Mouse (Mus musculus) embryo, embryonic 10.5 days (tissue): ENCODE measurements around the gene Atg2b.

Experiments used
- DNase-seq: peaks from one replicate; pipeline ENCODE4 v3.0.0-alpha.2; 2015; ENCODE audit warnings: low spot score

The Atg2b gene

DNA sequence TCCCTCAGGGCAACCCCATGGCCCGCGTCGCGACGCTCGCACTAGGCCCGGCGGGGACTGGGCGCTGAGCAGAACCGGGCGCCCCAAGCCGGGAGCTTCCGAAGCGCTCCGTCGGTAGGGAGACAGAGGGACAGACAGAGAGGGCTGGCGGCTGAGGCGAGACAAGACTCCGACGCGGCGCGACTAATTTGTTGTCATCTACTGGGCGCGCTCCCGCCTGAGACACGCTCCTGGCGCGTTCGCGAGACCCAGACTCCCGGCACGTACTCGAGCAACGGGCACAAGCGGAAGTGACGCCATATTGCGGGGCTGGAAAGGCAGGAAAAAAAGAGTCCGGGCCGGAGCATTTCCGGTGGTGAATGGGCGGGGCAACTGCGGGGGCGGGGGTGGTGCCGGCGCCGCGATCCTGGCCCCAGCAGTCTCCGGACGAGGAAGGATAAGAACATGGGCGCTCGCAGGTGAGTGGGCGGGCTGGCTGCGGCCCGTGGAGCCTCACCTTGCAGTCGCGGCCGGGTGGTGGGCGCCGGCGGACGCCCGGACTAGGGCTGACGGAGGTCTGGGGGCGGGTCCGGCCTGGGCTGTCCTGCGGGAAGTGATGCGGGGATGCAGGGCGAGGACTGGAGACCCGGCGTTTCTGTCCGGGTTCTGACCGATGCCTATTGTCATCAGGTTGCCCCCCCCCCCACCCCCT lies at the start of gene Atg2b:
Gene Atg2b, minus strand, starts transcription at position 211 of the 691 bp plus-strand sequence.
- peak; percentile 99 for DNase-seq

- DNase-seq = no peak
Observed at GRCm38 (mm10) chr12:105733370-105734159, 48.6 kb upstream of the Atg2b start.

GRCm38 (mm10) chr12:105730851-105731460 lies 45.9 kb upstream of the Atg2b start:
- DNase-seq = no peak

GRCm38 (mm10) chr12:105727964-105728363 lies 43.0 kb upstream of the Atg2b start:
- DNase-seq = peak; percentile 74

DNA sequence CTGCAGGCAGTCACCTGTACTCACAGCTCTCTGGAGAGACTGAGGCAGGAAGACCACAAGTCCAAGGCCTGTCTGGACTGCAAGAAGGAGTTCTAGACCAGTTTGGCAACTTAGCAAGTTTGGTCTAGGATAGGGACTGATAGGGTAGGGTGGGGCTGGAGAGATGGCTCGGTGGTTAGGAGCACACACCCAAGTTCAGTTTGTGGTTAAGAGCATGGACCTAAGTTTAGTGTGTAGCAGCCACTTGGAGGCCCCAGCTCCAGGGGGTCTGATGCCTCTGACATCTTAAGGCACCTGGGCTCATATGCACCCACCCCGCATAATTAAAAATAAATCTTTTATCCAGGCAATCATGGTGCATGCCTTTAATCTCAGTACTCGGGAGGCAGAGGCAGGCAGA lies 42.3 kb upstream of the Atg2b start:
- no peak for DNase-seq

- DNase-seq = no peak
Observed at GRCm38 (mm10) chr12:105725736-105726135, 40.7 kb upstream of the Atg2b start.

GRCm38 (mm10) chr12:105724616-105725015 lies 39.6 kb upstream of the Atg2b start:
- DNase-seq = no peak

GRCm38 (mm10) chr12:105722657-105723056 lies 37.6 kb upstream of the Atg2b start:
- DNase-seq = peak; percentile 84

- peak; percentile 5 for DNase-seq
Observed at GRCm38 (mm10) chr12:105721452-105722132, 36.6 kb upstream of the Atg2b start.

DNA sequence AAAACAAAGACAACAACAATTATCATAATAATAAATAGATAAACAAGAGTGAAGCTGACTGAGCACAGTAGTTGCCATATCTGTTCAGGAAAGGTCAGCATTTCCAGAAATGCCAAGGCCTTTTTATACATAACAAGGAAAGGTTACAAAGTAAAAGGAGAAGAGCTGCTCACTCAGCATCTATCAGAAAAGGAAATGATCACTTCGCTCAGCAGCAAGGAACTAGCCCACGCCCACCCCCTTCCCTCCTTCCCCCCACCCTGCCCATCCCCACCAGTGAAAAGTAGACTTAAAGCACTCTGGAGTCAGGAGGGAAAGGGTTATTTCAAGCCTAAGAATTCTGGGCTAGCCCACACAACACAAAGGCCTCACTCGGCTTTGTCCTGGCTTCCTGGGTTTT lies 35.2 kb upstream of the Atg2b start:
- DNase-seq = no peak

GRCm38 (mm10) chr12:105718616-105719015 lies 33.6 kb upstream of the Atg2b start:
- DNase-seq = no peak

DNA sequence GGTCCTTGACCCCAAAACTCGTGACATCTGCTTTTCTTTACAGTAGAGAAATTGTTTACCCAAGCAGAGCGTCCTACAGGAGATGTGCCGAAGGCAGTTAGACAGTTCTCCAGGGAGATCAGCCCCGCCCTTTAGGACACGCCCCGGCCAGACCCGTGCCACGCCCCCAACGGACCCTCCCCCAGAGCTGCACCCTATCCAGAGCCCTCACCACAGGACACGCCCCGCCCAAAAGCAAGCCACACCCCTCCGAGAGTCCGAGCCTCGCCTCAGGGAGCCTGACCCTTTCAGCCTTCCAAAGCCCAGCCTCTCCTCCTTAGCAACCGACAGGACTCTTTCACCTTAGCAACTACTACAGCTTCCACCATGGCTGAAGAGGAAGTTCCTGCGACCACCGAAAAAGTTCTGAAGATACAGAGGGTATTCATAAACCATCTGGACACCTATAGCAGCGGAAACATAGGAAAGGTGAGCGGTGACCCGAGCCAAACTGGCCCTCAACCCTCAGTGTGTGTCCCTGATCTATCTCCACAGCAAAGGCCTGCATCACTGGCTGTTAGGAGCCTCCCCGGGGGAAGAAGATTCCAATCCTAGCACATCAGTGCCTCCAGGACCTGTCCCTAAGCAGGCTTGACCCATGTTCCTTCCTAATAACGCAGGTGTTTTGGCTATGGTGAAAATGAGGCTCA lies 20.9 kb upstream of the Atg2b start, which contains the start of gene Ak7:
Gene Ak7, plus strand, starts transcription at position 178 of the 689 bp plus-strand sequence.
- peak; percentile 92 for DNase-seq

- DNase-seq = no peak
Observed at GRCm38 (mm10) chr12:105700433-105700832, 15.4 kb upstream of the Atg2b start.

- DNase-seq = no peak
Observed at GRCm38 (mm10) chr12:105697104-105697780, 12.2 kb upstream of the Atg2b start.

GRCm38 (mm10) chr12:105695848-105696247 lies 10.8 kb upstream of the Atg2b start:
- no peak for DNase-seq

GRCm38 (mm10) chr12:105694021-105694420 lies 9.0 kb upstream of the Atg2b start:
- DNase-seq = no peak

DNA sequence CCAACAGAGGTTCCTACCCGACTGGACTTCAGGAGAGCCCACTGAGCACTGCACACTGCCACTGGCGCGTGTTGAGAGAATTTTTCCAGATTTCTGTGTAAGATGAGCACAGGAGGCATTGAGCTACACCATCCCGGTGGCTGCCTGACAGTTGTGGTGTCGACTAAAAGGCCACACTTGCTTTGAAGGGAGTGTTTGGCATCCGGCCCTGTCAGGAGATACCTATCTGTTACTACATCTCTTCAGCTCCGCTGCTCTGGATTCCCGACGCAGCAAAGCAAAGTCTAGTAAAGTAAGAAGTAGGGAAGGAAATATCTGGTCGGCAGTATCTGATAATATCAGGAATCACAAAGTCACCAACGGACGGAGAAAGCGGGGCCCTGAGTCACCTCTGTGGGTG lies 4.4 kb upstream of the Atg2b start:
- DNase-seq = no peak

DNA sequence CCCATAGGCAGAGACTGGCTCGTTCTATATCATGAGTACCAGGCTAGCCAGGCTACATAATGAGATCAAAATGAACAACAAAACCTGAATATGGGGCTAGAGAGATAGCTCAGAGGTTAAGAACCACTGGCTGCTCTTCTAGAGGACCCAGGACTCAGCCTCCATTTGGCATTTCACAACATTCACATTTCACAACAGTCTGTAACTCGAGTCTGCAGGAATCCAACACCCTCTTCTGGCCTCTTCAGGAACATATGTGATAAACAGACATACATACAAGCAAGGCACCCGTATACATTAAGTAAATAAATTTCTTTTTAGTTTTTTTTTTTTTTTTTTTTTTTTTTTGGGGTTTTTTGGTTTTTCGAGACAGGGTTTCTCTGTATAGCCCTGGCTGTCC lies 3.5 kb upstream of the Atg2b start:
- no peak for DNase-seq

DNA sequence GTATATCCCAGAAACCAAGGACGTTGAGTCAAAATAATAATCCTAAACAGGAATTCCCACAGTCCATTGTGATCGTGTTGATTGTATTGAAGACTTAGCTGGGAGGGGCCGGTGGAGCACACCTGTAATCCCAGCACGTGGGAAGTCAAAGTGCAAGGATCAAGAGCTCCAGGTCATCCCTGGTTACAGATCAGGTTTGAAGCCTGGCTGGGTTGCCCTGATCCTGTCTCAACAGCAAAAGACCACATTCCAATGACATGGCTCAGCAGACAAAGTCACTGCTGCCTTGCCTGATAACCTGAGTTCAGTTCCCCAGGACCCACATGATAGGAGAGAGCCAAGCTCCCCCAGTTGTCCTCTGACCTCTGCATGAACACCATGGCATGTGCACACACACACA lies 2.4 kb upstream of the Atg2b start:
- no peak for DNase-seq

DNA sequence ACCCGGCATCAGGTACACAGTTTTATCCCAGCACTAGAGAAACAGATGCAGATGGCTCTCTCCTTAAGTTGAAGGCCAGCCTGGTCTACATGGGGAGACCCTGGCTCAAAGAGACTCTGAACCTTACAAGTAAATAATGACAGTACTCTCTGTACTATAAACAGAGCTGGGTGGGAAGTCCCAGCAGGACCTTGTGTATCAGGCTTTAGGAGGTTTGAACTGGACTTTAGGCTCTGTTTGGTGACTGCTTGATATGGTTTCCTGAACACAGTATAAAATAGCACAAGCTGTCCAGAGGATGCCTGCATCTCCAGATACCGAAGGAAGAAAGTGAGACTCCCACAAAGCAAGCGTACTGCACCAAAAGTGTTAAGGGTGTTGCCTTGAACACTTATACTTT lies 1.8 kb upstream of the Atg2b start:
- DNase-seq = no peak
